Mouse (Mus musculus) gastrocnemius, adult 18-20 months (tissue): Measurements from ENCODE around the gene Olfr113. TPM values are rescaled to one million over a fixed set of nuclear protein-coding genes. Genes with fewer than 3 reads are reported as not detected.
"Not testable (repeated sequence)": the region's sequence is repeated elsewhere in the genome, so short reads cannot be mapped to it uniquely, and the experiment has no call there.

Experiments
- DNase-seq: peaks from one replicate; pipeline ENCODE4 v3.0.0; 2021; ENCODE audit warnings: low spot score
- long read RNA-seq, 2 experiments: library from polyadenylated mRNA; stranded (forward); transcript quantifications; one replicate each; pipeline ENCODE4 v2.0.0; 2021
- total RNA-seq, 2 experiments: library from RNA; stranded (reverse); gene quantifications; 2 replicates each; pipeline ENCODE4 v1.2.3; 2021

Olfr113 gene
- not detected for total RNA-seq
- long read RNA-seq, experiment 1 = 0 reads
- long read RNA-seq, experiment 2 = 0 reads

DNA sequence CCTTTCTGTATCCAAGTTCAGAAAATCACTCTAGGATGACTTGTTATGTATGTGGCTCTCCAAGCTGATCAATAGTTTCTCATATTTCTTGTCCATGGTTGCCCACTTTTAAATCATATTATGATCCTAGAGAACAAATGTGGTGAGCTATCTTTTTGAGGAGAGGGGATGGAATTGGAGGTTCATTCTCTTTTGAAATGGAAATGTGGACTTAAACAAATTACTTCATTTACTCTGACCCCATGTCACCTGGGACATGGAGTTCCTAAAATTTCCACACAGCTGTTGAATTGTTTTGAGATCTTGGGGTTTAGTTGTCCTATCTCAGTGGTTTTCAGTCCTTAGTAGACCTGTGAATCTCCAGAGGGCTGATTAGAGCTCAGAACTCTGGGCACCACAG, at the start of gene Olfr113:
Gene Olfr113 (minus strand): TSS at position 101 of the 400 bp plus-strand sequence.
- DNase-seq = no peak

DNA sequence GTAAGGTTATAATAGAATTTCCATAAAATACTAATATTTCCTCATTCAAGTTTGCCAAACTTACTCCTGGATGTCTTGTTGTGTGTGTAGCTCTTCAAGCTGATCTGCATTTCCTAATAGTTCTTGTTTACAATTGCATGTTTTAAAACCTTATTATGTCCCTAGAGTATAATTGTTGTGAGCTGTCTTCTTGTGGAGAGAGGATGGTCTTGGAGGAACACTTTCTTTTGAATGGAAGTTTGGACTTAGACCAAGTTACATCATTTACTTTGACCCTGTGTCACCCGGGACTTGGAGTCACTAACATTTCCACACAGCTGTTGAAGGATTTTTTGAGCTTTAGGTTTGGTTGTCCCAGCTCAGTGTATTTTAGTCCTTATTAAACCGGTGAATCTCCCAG, 49.5 kb upstream of the Olfr113 start, which contains the start of the genes Olfr115 and Olfr116:
Gene Olfr115 (minus strand): TSS at position 101 of the 400 bp plus-strand sequence.
Gene Olfr116 (minus strand): TSS at position 191 of the 400 bp plus-strand sequence.
- peak; percentile 4 for DNase-seq

DNA sequence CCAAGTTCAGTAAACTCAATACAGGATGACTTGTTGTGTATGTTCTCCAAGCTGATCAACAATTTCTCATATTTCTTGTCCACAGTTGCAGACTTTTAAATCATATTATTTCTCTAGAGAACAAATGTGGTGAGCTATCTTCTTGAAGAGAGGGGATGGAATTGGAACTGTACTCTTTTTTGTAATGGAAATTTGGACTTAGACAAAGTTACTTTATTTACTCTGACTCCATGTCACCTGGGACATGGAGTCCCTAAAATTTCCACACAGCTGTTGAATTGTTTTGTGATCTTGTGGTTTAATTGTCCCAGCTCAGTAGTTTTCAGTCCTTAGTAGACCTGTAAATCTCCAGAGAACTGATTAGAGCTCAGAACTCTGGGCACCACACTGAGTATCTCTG, 15.2 kb upstream of the Olfr113 start, which contains the start of gene Olfr114:
Gene Olfr114 (minus strand): TSS at position 101 of the 400 bp plus-strand sequence.
- no peak for DNase-seq

DNA sequence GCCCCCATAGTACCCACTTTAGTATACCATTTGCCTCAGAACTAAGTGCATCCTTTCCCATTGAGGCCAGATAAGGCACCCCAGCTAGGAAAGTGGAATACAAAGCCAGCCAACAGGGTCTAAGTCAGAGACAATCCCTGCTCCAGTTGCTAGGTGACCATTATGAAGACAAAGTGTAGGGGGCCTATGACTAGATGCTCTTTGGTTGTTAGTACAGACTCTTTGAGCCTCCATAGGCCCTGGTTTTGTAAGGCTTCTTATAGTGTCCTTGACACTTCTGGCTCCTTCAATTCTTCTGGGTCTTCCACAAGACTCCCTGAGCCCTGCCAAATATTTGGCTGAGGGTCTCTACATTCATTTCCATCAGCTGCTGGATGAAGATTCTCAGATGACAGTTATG, 8.1 kb downstream of the Olfr113 start, which contains the start of gene Olfr112:
Gene Olfr112 (minus strand): TSS at position 101 of the 400 bp plus-strand sequence.
- no peak for DNase-seq

DNA sequence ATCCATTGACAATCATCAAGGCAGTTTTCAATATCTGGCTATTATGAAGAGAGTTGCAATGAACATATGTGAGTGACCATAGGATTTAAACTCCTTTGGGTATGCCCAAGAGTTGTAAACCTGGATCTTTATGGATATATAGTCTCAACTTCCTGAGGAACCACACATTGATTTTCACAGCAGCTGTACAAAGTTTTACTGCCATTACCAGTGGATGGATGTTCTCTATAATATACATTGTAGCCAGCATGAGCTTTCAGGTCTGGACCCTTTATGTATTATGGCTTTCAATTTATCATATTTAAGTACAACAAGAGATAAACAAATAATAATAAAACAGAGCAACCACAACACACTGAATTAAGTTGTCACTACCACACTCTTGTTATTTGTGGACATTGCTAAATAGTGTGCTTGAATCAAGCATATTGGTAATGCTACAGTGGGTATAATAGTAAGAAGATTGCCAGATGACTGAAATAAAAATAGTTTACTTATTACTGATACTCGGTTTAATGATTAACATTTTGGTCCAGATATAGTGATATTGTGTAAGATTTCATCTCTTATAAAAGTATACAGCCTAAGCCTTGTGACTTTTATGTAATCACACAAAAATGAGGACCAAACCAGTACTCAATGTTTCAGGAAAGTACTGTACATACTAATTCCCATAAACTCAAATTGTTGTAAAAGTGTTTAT, 18.4 kb downstream of the Olfr113 start:
- DNase-seq = no peak

DNA sequence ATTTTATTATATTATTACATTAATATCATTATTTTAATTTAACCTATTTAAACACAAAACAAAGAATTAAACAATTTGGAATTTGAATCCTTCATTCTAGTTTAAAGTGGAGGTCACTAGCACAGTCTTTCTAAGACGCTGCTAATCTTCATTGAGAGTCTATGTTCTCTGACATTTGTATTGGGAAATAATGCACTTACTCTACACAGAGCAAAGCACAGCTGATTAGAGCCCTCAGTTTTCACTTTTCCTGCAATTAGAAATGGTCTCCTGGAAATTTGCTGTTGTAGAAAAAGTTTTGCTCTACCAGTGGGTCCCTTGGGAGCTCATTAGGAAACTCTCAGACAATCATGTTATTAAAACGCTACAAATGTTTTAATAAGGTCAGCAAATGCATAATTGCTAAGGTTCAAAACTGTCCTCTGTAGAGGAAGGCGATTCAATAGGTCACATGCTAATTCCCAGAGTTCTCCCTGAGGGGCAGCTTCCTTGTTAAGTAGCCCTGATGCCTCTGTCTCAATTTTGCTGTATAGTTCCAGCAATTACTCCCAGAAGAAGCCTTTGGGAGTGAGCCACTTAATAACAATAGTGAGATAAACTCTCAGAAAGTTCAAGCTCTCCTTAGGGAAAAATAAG, 33.5 kb downstream of the Olfr113 start:
- no peak for DNase-seq

DNA sequence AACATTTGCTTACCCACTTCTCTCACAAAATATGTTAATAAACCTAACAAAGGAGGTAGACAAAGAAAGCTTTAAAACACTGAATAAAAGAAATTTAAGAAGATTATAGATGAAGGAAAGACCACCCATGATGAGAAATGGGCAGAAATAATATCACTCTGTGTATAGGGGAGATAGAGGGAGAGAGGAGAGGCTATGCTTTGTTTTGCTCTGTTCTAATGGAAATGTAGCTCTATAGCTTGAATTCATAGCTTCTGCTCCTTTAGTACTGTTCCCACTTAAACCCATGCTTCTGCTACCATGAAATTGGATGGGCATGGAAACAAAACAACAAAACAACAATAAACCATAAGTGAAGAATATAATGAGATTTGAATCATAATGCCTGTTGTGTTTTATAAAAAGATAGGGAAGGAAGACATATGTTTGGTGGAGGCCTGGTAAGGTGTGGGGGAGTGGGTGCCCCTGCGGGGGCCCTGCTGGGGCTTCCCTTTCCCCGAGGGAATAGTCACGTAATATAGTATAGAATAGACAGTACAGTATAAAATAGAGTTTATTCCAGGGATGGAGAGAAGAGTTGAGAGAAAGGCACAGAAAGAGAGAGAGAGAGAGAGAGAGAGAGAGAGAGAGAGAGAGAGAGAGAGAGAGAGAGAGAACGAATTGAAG, 35.9 kb downstream of the Olfr113 start:
- no peak for DNase-seq

DNA sequence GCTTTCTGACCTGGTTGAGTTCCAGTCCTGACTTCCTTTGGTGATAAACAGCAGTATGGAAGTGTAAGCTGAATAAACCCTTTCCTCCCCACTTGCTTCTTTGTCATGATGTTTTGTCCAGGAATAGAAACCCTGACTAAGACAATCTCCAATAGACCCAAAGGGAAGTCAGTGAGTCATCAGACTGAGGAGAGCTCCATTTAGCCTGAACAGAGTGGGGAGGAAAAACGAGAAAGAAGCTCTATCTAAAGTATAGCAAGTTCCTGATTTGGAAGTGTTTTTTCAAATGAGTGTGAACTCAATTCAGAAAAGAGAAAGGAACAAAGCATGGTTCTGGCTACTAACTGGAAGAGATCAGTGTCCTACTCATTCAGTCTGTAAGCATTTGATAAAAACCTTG, 39.0 kb downstream of the Olfr113 start:
- DNase-seq = not testable (repeated sequence)

DNA sequence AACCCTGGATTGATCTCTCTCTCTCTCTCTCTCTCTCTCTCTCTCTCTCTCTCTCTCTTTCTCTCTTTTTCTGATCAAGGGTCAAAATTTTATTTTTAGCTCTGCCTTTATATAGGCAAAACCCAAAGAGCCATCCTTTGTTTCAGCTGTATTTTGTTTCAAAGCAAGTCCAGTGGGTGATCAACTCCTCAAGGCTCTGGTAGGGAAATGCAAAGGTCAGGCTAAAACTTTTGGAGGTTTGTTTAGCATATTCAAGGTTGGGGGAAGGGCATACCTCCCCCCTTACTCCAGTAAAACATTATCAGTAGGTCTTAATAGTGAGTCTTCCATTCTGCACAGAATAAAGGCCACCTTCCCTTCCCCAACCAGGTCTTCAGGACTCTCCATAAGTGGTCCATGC, 42.3 kb downstream of the Olfr113 start:
- DNase-seq = no peak

DNA sequence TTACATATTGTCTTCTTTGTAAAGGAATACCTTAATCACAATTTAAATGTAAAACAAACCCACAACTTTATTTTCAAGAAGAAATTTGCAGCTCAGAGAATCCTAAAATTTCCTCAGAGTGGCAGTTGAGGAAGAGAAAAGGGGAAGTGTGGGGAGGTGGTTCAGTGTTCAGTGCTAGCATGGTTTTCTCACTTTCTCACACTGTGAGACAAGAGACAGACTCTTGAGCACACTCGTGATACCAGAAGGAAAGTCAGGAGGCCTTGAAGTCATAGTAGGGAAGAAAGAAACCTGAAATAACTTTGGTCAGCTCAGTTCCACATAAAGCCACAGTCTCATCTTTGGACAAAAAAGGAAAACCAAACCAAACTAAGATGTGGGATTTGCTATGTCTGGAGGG, 52.0 kb downstream of the Olfr113 start:
- DNase-seq = not testable (repeated sequence)

DNA sequence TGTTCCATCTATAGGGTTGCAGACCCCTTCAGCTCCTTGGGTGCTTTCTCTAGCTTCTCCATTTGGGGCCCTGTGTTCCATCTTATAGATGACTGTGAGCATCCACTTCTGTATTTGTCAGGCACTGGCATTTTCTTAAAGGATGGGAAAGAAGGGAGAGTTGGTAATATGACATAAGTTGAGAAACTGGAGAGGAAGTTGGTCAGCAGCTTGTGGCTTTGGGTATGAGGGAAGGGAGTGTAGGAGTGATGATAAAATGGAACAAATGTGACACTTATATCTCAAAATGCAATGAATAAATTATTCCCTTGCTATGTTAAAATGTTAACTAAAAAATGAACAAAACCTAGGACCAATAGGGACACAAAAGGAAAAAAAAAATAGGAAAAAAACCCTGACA, 52.9 kb downstream of the Olfr113 start:
- not testable (repeated sequence) for DNase-seq

Other genes with a start within 250 kb of the Olfr113 start
- gene Olfr103, start 238.0 kb downstream of the Olfr113 start, total RNA-seq = not detected
- not detected for gene Olfr104-ps, start 218.1 kb downstream of the Olfr113 start, total RNA-seq
- gene Olfr105-ps, start 198.6 kb downstream of the Olfr113 start, total RNA-seq = not detected
- not detected for gene Olfr106-ps, start 187.3 kb downstream of the Olfr113 start, total RNA-seq
- gene Olfr107, start 178.4 kb downstream of the Olfr113 start, total RNA-seq = not detected
- gene Olfr108, start 132.2 kb downstream of the Olfr113 start, total RNA-seq = not detected
- gene Olfr109, start 118.7 kb downstream of the Olfr113 start, total RNA-seq = not detected
- gene H2-M2, start 94.1 kb downstream of the Olfr113 start, total RNA-seq = not detected
- gene Olfr110, start 85.2 kb downstream of the Olfr113 start, total RNA-seq = not detected
- not detected for gene Olfr111, start 69.6 kb downstream of the Olfr113 start, total RNA-seq
- gene Olfr112, start 8.2 kb downstream of the Olfr113 start, total RNA-seq = not detected
- not detected for gene Olfr114, start 15.1 kb upstream of the Olfr113 start, total RNA-seq
- not detected for gene Olfr115, start 49.4 kb upstream of the Olfr113 start, total RNA-seq
- gene Olfr116, start 49.5 kb upstream of the Olfr113 start, total RNA-seq = not detected
- gene Olfr117, start 86.1 kb upstream of the Olfr113 start, total RNA-seq = not detected
- not detected for gene Olfr118, start 89.3 kb upstream of the Olfr113 start, total RNA-seq
- gene Olfr119, start 118.9 kb upstream of the Olfr113 start, total RNA-seq = not detected
- not detected for gene Olfr120, start 144.1 kb upstream of the Olfr113 start, total RNA-seq
- gene Olfr121, start 171.2 kb upstream of the Olfr113 start, total RNA-seq = not detected
- not detected for gene Olfr122, start 190.9 kb upstream of the Olfr113 start, total RNA-seq
- not detected for gene Olfr123, start 215.9 kb upstream of the Olfr113 start, total RNA-seq
- gene Olfr124, start 222.2 kb upstream of the Olfr113 start, total RNA-seq = not detected